Mouse (Mus musculus): ENCODE results near the gene Cldn18. TPM values are rescaled to one million over a fixed set of nuclear protein-coding genes. Genes with fewer than 3 reads are reported as not detected.

Gene Cldn18
- 236 and 267 TPM in 2 replicates for polyA plus RNA-seq (2015; fragmentation: Nextera tagmentation; extraction: Ambion mirVana)

- ATAC-seq (ENCODE audit: insufficient read depth, low FRiP score, low read depth): peak; percentile 87
- no peak within 1 kb of the TSS for H3K4me2 ChIP-seq
- H3K4me3 ChIP-seq (replicated peaks): peak within 1 kb of the TSS; percentile 24
- no peaks in the 10 kb centered on the region for H3K36me3 ChIP-seq
- no peaks in the 10 kb centered on the region for H3K27me3 ChIP-seq (replicated peaks)
- H3K9me3 ChIP-seq: no peaks in the 10 kb centered on the region
- H3K9ac ChIP-seq: no peak within 1 kb of the TSS
- WGBS: 74% methylated on average over 14 of the region's 14 CpGs
- no peaks in the 10 kb centered on the region for H3K4me1 ChIP-seq
- no peak within 1 kb of the TSS for H3K27ac ChIP-seq
Measured at GRCm38 (mm10) chr9:99717134-99717533, at the start of gene Cldn18. Cldn18 (minus strand) TSS chr9:99717267.

GRCm38 (mm10) chr9:99763530-99763929 lies 46.5 kb upstream of the Cldn18 start:
- Histone ChIP-seq H3K4me2 (no peak overlapping the region), H3K9ac (no peak overlapping the region), H3K4me3 (replicated peaks) (no peak overlapping the region), H3K27ac (no peak overlapping the region), H3K4me1 (no peaks in the 10 kb centered on the region), H3K9me3 (no peaks in the 10 kb centered on the region), H3K36me3 (no peaks in the 10 kb centered on the region), H3K27me3 (replicated peaks) (no peaks in the 10 kb centered on the region)
- no peak for ATAC-seq (ENCODE audit: insufficient read depth, low FRiP score, low read depth)
- 63% methylated on average over 6 of the region's 6 CpGs for WGBS

GRCm38 (mm10) chr9:99750272-99750671 lies 33.2 kb upstream of the Cldn18 start:
- no peaks in the 10 kb centered on the region for H3K9me3 ChIP-seq
- WGBS: 78% methylated on average over 4 of the region's 4 CpGs
- ATAC-seq (ENCODE audit: insufficient read depth, low FRiP score, low read depth): no peak

GRCm38 (mm10) chr9:99748279-99748678 lies 31.2 kb upstream of the Cldn18 start:
- no peaks in the 10 kb centered on the region for H3K9me3 ChIP-seq
- H3K4me3 ChIP-seq (replicated peaks): no peak overlapping the region
- no peak overlapping the region for H3K4me2 ChIP-seq
- no peaks in the 10 kb centered on the region for H3K36me3 ChIP-seq
- no peak for ATAC-seq (ENCODE audit: insufficient read depth, low FRiP score, low read depth)
- no peaks in the 10 kb centered on the region for H3K4me1 ChIP-seq
- H3K9ac ChIP-seq: no peak overlapping the region
- no peaks in the 10 kb centered on the region for H3K27me3 ChIP-seq (replicated peaks)
- 84% methylated on average over 1 of the region's 1 CpGs for WGBS
- no peak overlapping the region for H3K27ac ChIP-seq

More at GRCm38 (mm10) chr9:99750272-99750671, 33.2 kb upstream of the Cldn18 start:
- Histone ChIP-seq H3K4me3 (replicated peaks) (no peak overlapping the region), H3K27ac (no peak overlapping the region), H3K27me3 (replicated peaks) (no peaks in the 10 kb centered on the region), H3K4me1 (no peaks in the 10 kb centered on the region), H3K9ac (no peak overlapping the region), H3K36me3 (no peaks in the 10 kb centered on the region), H3K4me2 (no peak overlapping the region)

GRCm38 (mm10) chr9:99747731-99748130 lies 30.7 kb upstream of the Cldn18 start:
- Histone ChIP-seq H3K4me2 (no peak overlapping the region), H3K9ac (no peak overlapping the region), H3K9me3 (no peaks in the 10 kb centered on the region), H3K27me3 (replicated peaks) (no peaks in the 10 kb centered on the region), H3K4me3 (replicated peaks) (no peak overlapping the region), H3K36me3 (no peaks in the 10 kb centered on the region), H3K27ac (no peak overlapping the region), H3K4me1 (no peaks in the 10 kb centered on the region)
- WGBS: 68% methylated on average over 4 of the region's 4 CpGs
- no peak for ATAC-seq (ENCODE audit: insufficient read depth, low FRiP score, low read depth)

- 81% methylated on average over 5 of the region's 5 CpGs for WGBS
- H3K9ac ChIP-seq: no peak overlapping the region
- no peak for ATAC-seq (ENCODE audit: insufficient read depth, low FRiP score, low read depth)
- H3K4me1 ChIP-seq: no peaks in the 10 kb centered on the region
- no peaks in the 10 kb centered on the region for H3K9me3 ChIP-seq
- no peaks in the 10 kb centered on the region for H3K27me3 ChIP-seq (replicated peaks)
- H3K4me2 ChIP-seq: no peak overlapping the region
- no peak overlapping the region for H3K27ac ChIP-seq
- H3K36me3 ChIP-seq: no peaks in the 10 kb centered on the region
- H3K4me3 ChIP-seq (replicated peaks): no peak overlapping the region
Measured at GRCm38 (mm10) chr9:99744548-99744947, 27.5 kb upstream of the Cldn18 start.

- no peaks in the 10 kb centered on the region for H3K36me3 ChIP-seq
- no peaks in the 10 kb centered on the region for H3K4me1 ChIP-seq
- no peak overlapping the region for H3K4me2 ChIP-seq
- 34% methylated on average over 15 of the region's 15 CpGs for WGBS
- no peak overlapping the region for H3K9ac ChIP-seq
- H3K27ac ChIP-seq: no peak overlapping the region
- no peaks in the 10 kb centered on the region for H3K27me3 ChIP-seq (replicated peaks)
- ATAC-seq (ENCODE audit: insufficient read depth, low FRiP score, low read depth): peak; percentile 56; the same call in 1 of the 2 replicates
- no peak overlapping the region for H3K4me3 ChIP-seq (replicated peaks)
- no peaks in the 10 kb centered on the region for H3K9me3 ChIP-seq
Measured at GRCm38 (mm10) chr9:99729943-99730646, 13.0 kb upstream of the Cldn18 start.

GRCm38 (mm10) chr9:99727819-99728218 lies 10.8 kb upstream of the Cldn18 start:
- H3K9ac ChIP-seq: no peak overlapping the region
- H3K36me3 ChIP-seq: no peaks in the 10 kb centered on the region
- H3K27ac ChIP-seq: no peak overlapping the region
- 45% methylated on average over 11 of the region's 11 CpGs for WGBS
- H3K9me3 ChIP-seq: no peaks in the 10 kb centered on the region
- no peak overlapping the region for H3K4me3 ChIP-seq (replicated peaks)
- no peak overlapping the region for H3K4me2 ChIP-seq
- H3K27me3 ChIP-seq (replicated peaks): no peaks in the 10 kb centered on the region
- no peaks in the 10 kb centered on the region for H3K4me1 ChIP-seq
- ATAC-seq (ENCODE audit: insufficient read depth, low FRiP score, low read depth): no peak

- peak; percentile 70; the same call in 1 of the 2 replicates for ATAC-seq (ENCODE audit: insufficient read depth, low FRiP score, low read depth)
- WGBS: 57% methylated on average over 8 of the region's 8 CpGs
- no peak overlapping the region for H3K4me3 ChIP-seq (replicated peaks)
Measured at GRCm38 (mm10) chr9:99725278-99725677, 8.2 kb upstream of the Cldn18 start.

GRCm38 (mm10) chr9:99720011-99720410 lies 2.9 kb upstream of the Cldn18 start:
- 0 out of 2 replicates have a peak overlapping the region, but pooled peaks have one; percentile 7 for H3K27ac ChIP-seq
- no peaks in the 10 kb centered on the region for H3K36me3 ChIP-seq
- H3K4me2 ChIP-seq: no peak overlapping the region
- H3K4me1 ChIP-seq: no peaks in the 10 kb centered on the region
- H3K27me3 ChIP-seq (replicated peaks): no peaks in the 10 kb centered on the region
- no peaks in the 10 kb centered on the region for H3K9me3 ChIP-seq
- no peak overlapping the region for H3K9ac ChIP-seq
- ATAC-seq (ENCODE audit: insufficient read depth, low FRiP score, low read depth): no peak
- 24% methylated on average over 1 of the region's 1 CpGs for WGBS
- H3K4me3 ChIP-seq (replicated peaks): no peak overlapping the region

More at GRCm38 (mm10) chr9:99725278-99725677, 8.2 kb upstream of the Cldn18 start:
- H3K9me3 ChIP-seq: no peaks in the 10 kb centered on the region
- no peak overlapping the region for H3K9ac ChIP-seq
- H3K36me3 ChIP-seq: no peaks in the 10 kb centered on the region
- peak overlapping the region; percentile 54; the same call in 1 of the 2 replicates for H3K27ac ChIP-seq
- H3K27me3 ChIP-seq (replicated peaks): no peaks in the 10 kb centered on the region
- H3K4me2 ChIP-seq: no peak overlapping the region; the same call in 1 of the 2 replicates
- no peaks in the 10 kb centered on the region for H3K4me1 ChIP-seq

GRCm38 (mm10) chr9:99710297-99710696 lies 6.8 kb downstream of the Cldn18 start:
- H3K9ac ChIP-seq: no peak overlapping the region
- no peak for ATAC-seq (ENCODE audit: insufficient read depth, low FRiP score, low read depth)
- no peaks in the 10 kb centered on the region for H3K9me3 ChIP-seq
- H3K36me3 ChIP-seq: no peaks in the 10 kb centered on the region
- 68% methylated on average over 4 of the region's 4 CpGs for WGBS
- no peaks in the 10 kb centered on the region for H3K4me1 ChIP-seq
- H3K27me3 ChIP-seq (replicated peaks): no peaks in the 10 kb centered on the region
- H3K27ac ChIP-seq: peak overlapping the region; percentile 57
- no peak overlapping the region; the same call in 1 of the 2 replicates for H3K4me2 ChIP-seq
- H3K4me3 ChIP-seq (replicated peaks): no peak overlapping the region

GRCm38 (mm10) chr9:99709588-99710248 lies 7.3 kb downstream of the Cldn18 start:
- Histone ChIP-seq H3K4me3 (replicated peaks) (peak overlapping the region; percentile 19; the same call in 1 of the 2 replicates), H3K27me3 (replicated peaks) (no peaks in the 10 kb centered on the region), H3K4me1 (no peaks in the 10 kb centered on the region), H3K27ac (peak overlapping the region; percentile 57), H3K36me3 (no peaks in the 10 kb centered on the region), H3K9ac (no peak overlapping the region), H3K4me2 (peak overlapping the region; percentile 11), H3K9me3 (no peaks in the 10 kb centered on the region)
- 76% methylated on average over 22 of the region's 22 CpGs for WGBS
- ATAC-seq (ENCODE audit: insufficient read depth, low FRiP score, low read depth): peak; percentile 88

Measured in stomach, embryonic 15.5 days (tissue).